Mouse (Mus musculus) MEL (cell line): ENCODE results near the gene Ubtd2. TPM values are rescaled to one million over a fixed set of nuclear protein-coding genes. Genes with fewer than 3 reads are reported as not detected.

Experiments
- DNase-seq: peaks from one replicate; pipeline ENCODE4 v3.0.0; 2011; ENCODE audit warnings: low read depth, low spot score
- H3K27ac ChIP-seq: 2 replicates; pipeline ENCODE4 v1.5.1; 2012; ENCODE audit warnings: low read depth, mild to moderate bottlenecking, control low read depth, low read length, moderate library complexity; ENCODE audit not compliant: control insufficient read depth
- H3K27me3 ChIP-seq, 2 experiments: fragments of 150-350 bp in 1 of 2; sonication (generic) in 1 of 2; 2 replicates each; pipeline ENCODE4 v1.6.1; 2012; ENCODE audit warnings: low read length in 2 of 2, mild to moderate bottlenecking in 2 of 2, improper control_type of control experiment in 1 of 2, moderate library complexity in 1 of 2; ENCODE audit not compliant: insufficient read depth in 2 of 2, control insufficient read depth in 1 of 2
- H3K36me3 ChIP-seq, 2 experiments: 2 replicates each; pipeline ENCODE4 v1.6.1; 2012 to 2014; ENCODE audit warnings: low read length in 2 of 2, improper control_type of control experiment in 1 of 2, inconsistent platforms in 1 of 2, mild to moderate bottlenecking in 1 of 2; ENCODE audit not compliant: insufficient read depth in 2 of 2, control insufficient read depth in 1 of 2
- H3K4me1 ChIP-seq, 2 experiments: fragments of 150-350 bp in 1 of 2; sonication (generic) in 1 of 2; 2 replicates each; pipeline ENCODE4 v1.6.1; 2012; ENCODE audit warnings: low read length in 2 of 2, improper control_type of control experiment in 1 of 2, mild to moderate bottlenecking in 1 of 2; ENCODE audit not compliant: insufficient read depth in 2 of 2, control insufficient read depth in 1 of 2
- H3K4me3 ChIP-seq, 2 experiments: fragments of 150-350 bp in 1 of 2; sonication (generic) in 1 of 2; 2 replicates each; pipeline ENCODE4 v1.5.1; 2012; ENCODE audit warnings: low read depth in 2 of 2, low read length in 2 of 2, mild to moderate bottlenecking in 2 of 2, moderate library complexity in 2 of 2, control low read depth in 1 of 2, improper control_type of control experiment in 1 of 2; ENCODE audit not compliant: control insufficient read depth in 1 of 2, insufficient read depth in 1 of 2
- H3K79me2 ChIP-seq: 2 replicates; pipeline ENCODE4 v1.6.1; 2012; ENCODE audit warnings: mild to moderate bottlenecking, low read length, moderate library complexity; ENCODE audit not compliant: control insufficient read depth, poor library complexity, insufficient read depth
- H3K9ac ChIP-seq: 2 replicates; pipeline ENCODE4 v1.6.1; 2012; ENCODE audit warnings: low read depth, mild to moderate bottlenecking, control low read depth, low read length, moderate library complexity; ENCODE audit not compliant: control insufficient read depth, poor library complexity, severe bottlenecking
- H3K9me3 ChIP-seq: fragments of 150-350 bp; sonication (generic); replicated peaks from 2 replicates; pipeline ENCODE4 v1.6.1; 2012; ENCODE audit warnings: mild to moderate bottlenecking, low read length, improper control_type of control experiment, moderate library complexity; ENCODE audit not compliant: insufficient read depth
- BHLHE40 ChIP-seq: IDR thresholded peaks from 2 replicates; pipeline ENCODE4 v1.6.1; 2012; ENCODE audit warnings: low read depth, mild to moderate bottlenecking, inconsistent platforms, low read length, improper control_type of control experiment, borderline replicate concordance
- CHD2 ChIP-seq: IDR thresholded peaks from 2 replicates; pipeline ENCODE4 v1.6.1; 2011; ENCODE audit warnings: low read length, improper control_type of control experiment
- CTCF ChIP-seq, 3 experiments: IDR thresholded peaks in 2 of 3; conservative IDR thresholded peaks in 1 of 3; 2 replicates each; pipeline ENCODE4 v1.5.1; 2011 to 2012; ENCODE audit warnings: low read length in 3 of 3, low read depth in 2 of 3, mild to moderate bottlenecking in 2 of 3, improper control_type of control experiment in 1 of 3, inconsistent platforms in 1 of 3, mixed read lengths in 1 of 3, moderate library complexity in 1 of 3; ENCODE audit not compliant: control insufficient read depth in 1 of 3, insufficient read depth in 1 of 3, poor library complexity in 1 of 3, severe bottlenecking in 1 of 3
- E2F4 ChIP-seq: IDR thresholded peaks from 2 replicates; pipeline ENCODE4 v1.6.1; 2011; ENCODE audit warnings: low read depth, low read length, improper control_type of control experiment, borderline replicate concordance
- ELF1 ChIP-seq: IDR thresholded peaks from 2 replicates; pipeline ENCODE4 v1.6.1; 2014; ENCODE audit warnings: low read depth, mild to moderate bottlenecking, inconsistent platforms, low read length, improper control_type of control experiment, moderate library complexity
- GABPA ChIP-seq: IDR thresholded peaks from 2 replicates; pipeline ENCODE4 v1.6.1; 2012; ENCODE audit warnings: low read depth, mild to moderate bottlenecking, inconsistent platforms, low read length, improper control_type of control experiment, moderate library complexity
- GATA1 ChIP-seq: IDR thresholded peaks from 2 replicates; pipeline ENCODE4 v1.6.1; 2011; ENCODE audit warnings: low read depth, low read length, improper control_type of control experiment
- HCFC1 ChIP-seq: IDR thresholded peaks from 2 replicates; pipeline ENCODE4 v1.6.1; 2012; ENCODE audit warnings: low read depth, mild to moderate bottlenecking, inconsistent platforms, low read length, improper control_type of control experiment, moderate library complexity
- JUND ChIP-seq: IDR thresholded peaks from 2 replicates; pipeline ENCODE4 v1.6.1; 2011; ENCODE audit warnings: low read depth, mild to moderate bottlenecking, improper control_type of control experiment, low read length
- MAX ChIP-seq: IDR thresholded peaks from 2 replicates; pipeline ENCODE4 v1.6.1; 2011; ENCODE audit warnings: low read length, improper control_type of control experiment
- MAZ ChIP-seq: IDR thresholded peaks from 2 replicates; pipeline ENCODE4 v1.6.1; 2012; ENCODE audit warnings: low read depth, mild to moderate bottlenecking, inconsistent platforms, low read length, improper control_type of control experiment
- MEF2A ChIP-seq: IDR thresholded peaks from 2 replicates; pipeline ENCODE4 v1.6.1; 2014; ENCODE audit warnings: low read depth, mild to moderate bottlenecking, inconsistent platforms, low read length, improper control_type of control experiment; ENCODE audit not compliant: poor library complexity, insufficient replicate concordance, severe bottlenecking; ENCODE audit errors: extremely low read depth
- MXI1 ChIP-seq: IDR thresholded peaks from 2 replicates; pipeline ENCODE4 v1.6.1; 2011; ENCODE audit warnings: mild to moderate bottlenecking, low read depth, low read length, improper control_type of control experiment
- MYC ChIP-seq: IDR thresholded peaks from 2 replicates; pipeline ENCODE4 v1.6.1; 2011; ENCODE audit warnings: low read depth, mild to moderate bottlenecking, low read length, improper control_type of control experiment, moderate library complexity
- NELFE ChIP-seq: IDR thresholded peaks from 2 replicates; pipeline ENCODE4 v1.6.1; 2011; ENCODE audit warnings: low read depth, low read length, improper control_type of control experiment
- NRF1 ChIP-seq: IDR thresholded peaks from 2 replicates; pipeline ENCODE4 v1.6.1; 2014; ENCODE audit warnings: low read depth, mild to moderate bottlenecking, inconsistent platforms, low read length, improper control_type of control experiment, moderate library complexity; ENCODE audit not compliant: poor library complexity, insufficient read depth, severe bottlenecking
- POLR2A ChIP-seq, 2 experiments: IDR thresholded peaks; 2 replicates each; pipeline ENCODE4 v1.6.1; 2011 to 2012; ENCODE audit warnings: low read length in 2 of 2, mild to moderate bottlenecking in 2 of 2, control low read depth in 1 of 2, improper control_type of control experiment in 1 of 2, low read depth in 1 of 2, moderate library complexity in 1 of 2; ENCODE audit not compliant: control insufficient read depth in 1 of 2, insufficient read depth in 1 of 2, poor library complexity in 1 of 2
- POLR2AphosphoS2 ChIP-seq: IDR thresholded peaks from 2 replicates; pipeline ENCODE4 v1.6.1; 2011; ENCODE audit warnings: low read length, improper control_type of control experiment
- POLR2AphosphoS5 ChIP-seq: IDR thresholded peaks from 2 replicates; pipeline ENCODE4 v1.6.1; 2012; ENCODE audit warnings: low read depth, borderline replicate concordance, mild to moderate bottlenecking, inconsistent platforms, low read length, moderate library complexity, mixed read lengths
- RCOR1 ChIP-seq: IDR thresholded peaks from 2 replicates; pipeline ENCODE4 v1.6.1; 2012; ENCODE audit warnings: low read depth, mild to moderate bottlenecking, inconsistent platforms, low read length, improper control_type of control experiment
- SIN3A ChIP-seq: IDR thresholded peaks from 2 replicates; pipeline ENCODE4 v1.6.1; 2012; ENCODE audit warnings: low read length, improper control_type of control experiment, inconsistent platforms
- SMC3 ChIP-seq: IDR thresholded peaks from 2 replicates; pipeline ENCODE4 v1.6.1; 2011; ENCODE audit warnings: low read depth, low read length, improper control_type of control experiment
- TAL1 ChIP-seq: IDR thresholded peaks from 2 replicates; pipeline ENCODE4 v1.6.1; 2012; ENCODE audit warnings: mild to moderate bottlenecking, inconsistent platforms, low read length, moderate library complexity, mixed read lengths
- TBP ChIP-seq: IDR thresholded peaks from 2 replicates; pipeline ENCODE4 v1.8.0; 2011; ENCODE audit warnings: low read depth, low read length, improper control_type of control experiment
- UBTF ChIP-seq: IDR thresholded peaks from 2 replicates; pipeline ENCODE4 v1.6.1; 2012; ENCODE audit warnings: low read depth, mild to moderate bottlenecking, inconsistent platforms, low read length, improper control_type of control experiment, moderate library complexity, borderline replicate concordance; ENCODE audit not compliant: insufficient read depth
- USF2 ChIP-seq, 2 experiments: IDR thresholded peaks; 2 replicates each; pipeline ENCODE4 v1.6.1; 2011 to 2012; ENCODE audit warnings: improper control_type of control experiment in 2 of 2, low read length in 2 of 2, borderline replicate concordance in 1 of 2, inconsistent platforms in 1 of 2, low read depth in 1 of 2, mild to moderate bottlenecking in 1 of 2; ENCODE audit not compliant: insufficient read depth in 1 of 2
- ZKSCAN1 ChIP-seq: IDR thresholded peaks from 2 replicates; pipeline ENCODE4 v1.6.1; 2012; ENCODE audit warnings: low read depth, mild to moderate bottlenecking, inconsistent platforms, low read length, improper control_type of control experiment, moderate library complexity
- ZMIZ1 ChIP-seq: IDR thresholded peaks from 2 replicates; pipeline ENCODE4 v1.6.1; 2012; ENCODE audit warnings: low read depth, mild to moderate bottlenecking, inconsistent platforms, low read length, improper control_type of control experiment, moderate library complexity
- ZNF384 ChIP-seq: IDR thresholded peaks from 2 replicates; pipeline ENCODE4 v1.6.1; 2012; ENCODE audit warnings: low read depth, mild to moderate bottlenecking, inconsistent platforms, low read length, improper control_type of control experiment
- polyA plus RNA-seq, 2 experiments: library from polyadenylated mRNA; stranded (reverse) in 1 of 2; unstranded in 1 of 2; fragments of >175 nt in 1 of 2; fragments of >200 nt in 1 of 2; gene quantifications; 2 replicates each; pipeline versions ENCODE4 v1.2.1 to v1.2.4; 2012; ENCODE audit warnings: low replicate concordance in 2 of 2, low read depth in 1 of 2; ENCODE audit not compliant: insufficient read length in 2 of 2, insufficient read depth in 1 of 2, missing spikeins in 1 of 2
- total RNA-seq: library from RNA; depleted of rRNA; stranded (reverse); fragments of 300-350 nt; gene quantifications from 2 replicates; pipeline ENCODE4 v1.2.3, GENCODE M21; 2012

The Ubtd2 gene
- total and polyA plus RNA-seq, 3 experiments: 25.7 to 28.7 TPM; not detected in 1

- Histone ChIP-seq H3K9me3 (no peaks in the 10 kb centered on the region), H3K27ac (no peak overlapping the region), H3K4me1 (peaks cover 19 to 31% of the 10 kb centered on the region in 2 experiments), H3K4me3 (no peak overlapping the region), H3K9ac (no peak overlapping the region), H3K36me3 (peaks cover 0 to 26% of the 10 kb centered on the region in 2 experiments; a peak in 2 of 4 replicates), H3K79me2 (no peaks in the 10 kb centered on the region; the same call in 1 of the 2 replicates), H3K27me3 (no peaks in the 10 kb centered on the region)
- TF ChIP-seq UBTF: no peak
- no peak for TF ChIP-seq GABPA
- TF ChIP-seq HCFC1: no peak
- no peak for TF ChIP-seq MAZ
- no peak for TF ChIP-seq SMC3
- DNase-seq: no peak
These were observed 90.4 kb downstream of the Ubtd2 start for GRCm38 (mm10) chr11:32545605-32546004.

GRCm38 (mm10) chr11:32546483-32546882, 91.3 kb downstream of the Ubtd2 start:
- peaks cover 19 to 27% of the 10 kb centered on the region in 2 experiments for H3K4me1 ChIP-seq
- no peak overlapping the region for H3K27ac ChIP-seq
- DNase-seq: no peak

GRCm38 (mm10) chr11:32547391-32547947, 92.3 kb downstream of the Ubtd2 start:
- TF ChIP-seq MAX (no peak), JUND (no peak), ELF1 (no peak), CHD2 (no peak), POLR2A (IDR thresholded peaks at IDR 0.05; ENCODE audit: control insufficient read depth in 1 of 2, insufficient read depth in 1 of 2, low read depth in 1 of 2, low read length in 2 of 2, poor library complexity in 1 of 2) (no peak), POLR2AphosphoS5 (no peak), MYC (no peak), MEF2A (no peak), NELFE (no peak), RCOR1 (no peak), MAZ (no peak), TAL1 (no peak), BHLHE40 (no peak), ZKSCAN1 (no peak), USF2 (IDR thresholded peaks at IDR 0.05; ENCODE audit: borderline replicate concordance in 1 of 2, insufficient read depth in 1 of 2, low read depth in 1 of 2, low read length in 2 of 2) (no peak), GATA1 (no peak), HCFC1 (no peak)
- Histone ChIP-seq H3K27me3 (no peaks in the 10 kb centered on the region), H3K27ac (no peak overlapping the region), H3K4me1 (peaks cover 11 to 17% of the 10 kb centered on the region in 2 experiments), H3K9ac (no peak overlapping the region), H3K9me3 (no peaks in the 10 kb centered on the region), H3K4me3 (no peak overlapping the region), H3K36me3 (peaks cover 0 to 14% of the 10 kb centered on the region in 2 experiments; a peak in 2 of 4 replicates), H3K79me2 (no peaks in the 10 kb centered on the region; the same call in 1 of the 2 replicates)
- no peak for DNase-seq

More at GRCm38 (mm10) chr11:32546483-32546882, 91.3 kb downstream of the Ubtd2 start:
- Histone ChIP-seq H3K9me3 (no peaks in the 10 kb centered on the region), H3K27me3 (no peaks in the 10 kb centered on the region), H3K4me3 (no peak overlapping the region), H3K79me2 (no peaks in the 10 kb centered on the region; the same call in 1 of the 2 replicates), H3K9ac (no peak overlapping the region), H3K36me3 (peaks cover 0 to 24% of the 10 kb centered on the region in 2 experiments; a peak in 2 of 4 replicates)
- no peak for TF ChIP-seq TBP
- no peak for TF ChIP-seq SIN3A
- TF ChIP-seq E2F4: no peak
- no peak for TF ChIP-seq NRF1
- TF ChIP-seq POLR2AphosphoS2: no peak
- no peak for TF ChIP-seq MYC
- no peak for TF ChIP-seq CHD2
- no peak for TF ChIP-seq GATA1
- no peak for TF ChIP-seq ZNF384
- TF ChIP-seq SMC3: no peak
- TF ChIP-seq ZMIZ1: no peak
- no peak for TF ChIP-seq MXI1
- no peak for TF ChIP-seq CTCF (IDR thresholded peaks at IDR 0.05 in 2 of 3, conservative IDR thresholded peaks at IDR 0.05 in 1 of 3; ENCODE audit: control insufficient read depth in 1 of 3, insufficient read depth in 1 of 3, low read depth in 2 of 3, low read length in 3 of 3, poor library complexity in 1 of 3, severe bottlenecking in 1 of 3)
